ENCODE assay signal across 1 mouse cellular context in the genomic region with DNA sequence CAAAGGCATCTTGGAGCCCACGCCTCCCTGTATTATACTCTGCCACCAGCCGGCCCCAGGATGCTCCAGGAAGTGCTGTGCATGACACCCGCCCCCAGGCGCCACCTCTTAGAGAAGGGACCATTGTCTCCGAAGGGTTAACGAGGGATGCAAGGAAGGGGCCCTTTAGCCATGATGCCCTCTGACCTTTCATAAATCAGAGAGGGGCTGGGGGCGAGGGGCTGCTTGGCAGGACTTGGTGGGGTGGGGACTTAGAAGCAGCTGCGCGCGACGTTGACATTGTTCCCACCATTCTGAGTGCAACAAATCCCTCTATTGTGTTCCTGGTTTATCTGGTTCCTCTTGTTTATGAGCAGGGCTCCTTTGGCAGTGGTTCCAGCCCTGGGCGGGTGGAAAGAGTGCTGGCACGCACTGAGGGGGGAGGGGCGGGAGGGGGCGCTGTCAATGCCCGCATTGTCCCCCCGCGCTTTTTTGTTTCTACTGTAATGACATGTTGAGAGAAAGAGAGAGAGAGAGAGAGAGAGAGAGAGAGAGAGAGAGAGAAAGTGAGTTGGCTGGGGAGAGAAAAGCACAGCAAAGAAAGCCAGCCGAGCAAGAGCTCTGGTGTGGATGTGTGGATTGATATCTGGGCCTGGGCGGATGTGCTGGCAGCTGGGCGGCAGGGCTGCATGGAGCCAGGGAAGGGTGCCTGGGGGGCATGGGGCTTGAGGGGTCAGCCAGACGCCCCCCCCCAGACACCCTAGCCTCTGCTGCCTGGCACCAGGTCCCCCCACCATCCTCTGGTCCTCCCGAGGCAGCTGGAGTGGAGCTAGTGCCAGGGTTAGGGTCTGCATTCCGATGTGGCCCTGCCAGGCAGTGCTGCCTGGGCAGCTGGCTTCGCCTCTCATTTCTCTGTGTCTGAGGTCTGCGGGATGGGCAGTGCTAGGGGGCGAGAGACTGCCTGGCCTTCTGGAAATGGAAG.
TF ChIP-seq lines count a peak whose summit lies in the region.

No protein-coding gene starts in this region.

TF ChIP-seq in MEL, 35 proteins besides CTCF, POLR2A, EP300 and RAD21:
- peak; percentile 69; the same call in 1 of the 2 replicates for TF ChIP-seq MAZ (IDR thresholded peaks at IDR 0.05; ENCODE audit: low read depth, low read length)
- TF ChIP-seq KAT2A (conservative IDR thresholded peaks at IDR 0.05; ENCODE audit: low read depth, low read length) = no peak
- peak; percentile 43; the same call in 1 of the 2 replicates for TF ChIP-seq SIN3A (IDR thresholded peaks at IDR 0.05; ENCODE audit: low read length)
- TF ChIP-seq UBTF (IDR thresholded peaks at IDR 0.05; ENCODE audit: borderline replicate concordance, insufficient read depth, low read depth, low read length) = no peak
- 0 out of 2 replicates have a peak, but pooled peaks have one; percentile 52 for TF ChIP-seq TBP (IDR thresholded peaks at IDR 0.05; ENCODE audit: low read depth, low read length)
- TF ChIP-seq NELFE (IDR thresholded peaks at IDR 0.05; ENCODE audit: low read depth, low read length) = peak; percentile 38; the same call in 1 of the 2 replicates
- peak; percentile 40; the same call in 1 of the 2 replicates for TF ChIP-seq ETS1 (IDR thresholded peaks at IDR 0.05; ENCODE audit: low read depth, low read length)
- no peak for TF ChIP-seq RCOR1 (IDR thresholded peaks at IDR 0.05; ENCODE audit: low read depth, low read length)
- peak; percentile 69 for TF ChIP-seq HCFC1 (IDR thresholded peaks at IDR 0.05; ENCODE audit: low read depth, low read length)
- peak; percentile 47 for TF ChIP-seq TCF12 (IDR thresholded peaks at IDR 0.05; ENCODE audit: low read depth, low read length)
- TF ChIP-seq JUND (IDR thresholded peaks at IDR 0.05; ENCODE audit: low read depth, low read length) = peak; percentile 84; the same call in 1 of the 2 replicates
- no peak for TF ChIP-seq ZC3H11A (IDR thresholded peaks at IDR 0.05; ENCODE audit: low read depth, low read length)
- TF ChIP-seq ELF1 (IDR thresholded peaks at IDR 0.05; ENCODE audit: low read depth, low read length) = no peak
- TF ChIP-seq ZMIZ1 (IDR thresholded peaks at IDR 0.05; ENCODE audit: low read depth, low read length) = no peak
